Mouse (Mus musculus) lung, postnatal 36 days (tissue): ENCODE measurements around the gene Gm5269.

Experiments
- DNase-seq: peaks from one replicate; pipeline ENCODE4 v3.0.0; 2022; ENCODE audit warnings: mixed read lengths

The Gm5269 gene

DNA sequence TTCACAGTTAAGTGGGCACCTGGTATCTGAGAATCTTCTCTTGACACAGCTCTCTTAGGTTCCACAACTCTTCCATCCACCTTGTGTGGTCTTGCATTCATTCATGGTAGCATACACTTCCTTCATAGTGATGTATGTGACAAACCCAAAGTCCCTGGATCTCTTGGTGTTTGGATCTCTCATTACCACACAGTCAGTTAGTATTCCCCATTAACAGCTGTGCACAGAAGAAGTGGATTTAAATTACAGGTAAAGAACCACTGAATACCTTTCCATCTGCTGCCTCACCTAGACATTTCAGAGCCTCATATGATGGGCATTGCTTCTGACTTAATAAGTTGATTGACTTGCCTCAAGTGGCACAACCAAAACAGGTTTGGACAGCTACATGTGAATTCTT is at the start of gene Gm5269:
Gm5269 (minus strand) TSS at position 101 of the 400 bp plus-strand sequence.
- no peak for DNase-seq

DNA sequence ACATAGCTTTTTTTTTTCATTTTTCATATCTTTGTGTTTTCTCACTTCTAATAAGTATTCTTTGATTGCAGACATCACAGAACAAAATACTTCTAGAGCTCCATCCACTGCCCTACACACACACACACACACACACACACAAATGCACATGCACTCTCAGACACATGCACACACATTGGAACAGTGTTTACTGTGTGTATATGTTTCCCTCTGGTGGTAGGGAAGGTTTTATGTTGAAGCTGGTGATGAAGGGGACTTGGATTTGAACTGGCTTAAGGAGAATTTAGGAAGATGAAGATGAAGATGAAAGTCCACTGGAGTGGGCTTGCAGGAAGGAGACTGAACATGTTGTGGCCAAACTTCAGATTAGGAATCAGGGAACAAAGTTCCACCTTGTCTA is 41.1 kb upstream of the Gm5269 start:
- no peak for DNase-seq

DNA sequence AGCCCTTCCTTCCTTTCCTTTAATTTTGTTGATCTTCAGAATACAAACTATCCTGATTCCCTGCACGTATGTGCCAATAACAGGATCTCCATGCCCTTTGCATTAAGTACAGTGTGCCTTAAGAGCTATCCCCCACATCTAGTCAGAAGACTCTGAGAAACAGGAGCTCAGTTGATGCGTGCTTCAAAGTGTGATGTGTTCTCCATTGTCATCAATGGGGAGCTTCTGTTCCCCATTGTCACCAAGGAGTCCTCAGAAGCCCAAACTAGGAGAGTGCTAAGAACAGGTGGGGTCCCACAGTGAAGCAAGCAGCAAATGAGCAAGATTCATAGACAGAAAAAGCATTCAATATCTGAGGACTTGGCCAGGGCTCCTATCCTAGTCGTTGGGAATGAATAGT is 36.8 kb upstream of the Gm5269 start:
- DNase-seq: no peak

- DNase-seq: no peak
These were observed 36.3 kb upstream of the Gm5269 start, which contains the start of gene Slc40a1 for GRCm38 (mm10) chr1:45926393-45926763. TSS of gene Slc40a1 (minus strand) at chr1:45926523.

- DNase-seq: peak; percentile 82
These were observed 35.7 kb upstream of the Gm5269 start for GRCm38 (mm10) chr1:45925500-45926392.

- DNase-seq: no peak
These were observed 35.0 kb upstream of the Gm5269 start for GRCm38 (mm10) chr1:45925131-45925499.

GRCm38 (mm10) chr1:45924516-45924915 is 34.4 kb upstream of the Gm5269 start:
- DNase-seq: peak; percentile 11

- no peak for DNase-seq
These were observed 33.2 kb upstream of the Gm5269 start for GRCm38 (mm10) chr1:45923306-45923705.

GRCm38 (mm10) chr1:45920703-45921102 is 30.6 kb upstream of the Gm5269 start:
- DNase-seq: no peak

DNA sequence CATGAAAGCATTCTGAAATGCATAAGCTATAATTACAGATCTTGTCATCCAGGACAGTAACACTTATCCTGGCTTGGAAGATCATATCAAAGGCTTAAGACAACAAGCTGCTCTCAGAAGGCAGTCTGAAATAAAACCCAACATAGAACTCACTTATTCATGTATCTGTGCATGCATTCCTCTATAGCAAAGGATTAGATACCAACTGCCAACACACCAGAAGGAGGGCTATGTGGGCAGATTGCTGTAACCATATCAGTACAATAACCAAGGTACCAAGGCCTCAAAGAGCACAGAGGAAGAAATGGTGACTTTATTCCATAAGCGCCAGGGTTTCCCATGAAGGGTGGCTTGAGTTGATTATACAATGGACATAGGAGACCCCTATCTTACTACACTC is 29.7 kb upstream of the Gm5269 start:
- no peak for DNase-seq

DNA sequence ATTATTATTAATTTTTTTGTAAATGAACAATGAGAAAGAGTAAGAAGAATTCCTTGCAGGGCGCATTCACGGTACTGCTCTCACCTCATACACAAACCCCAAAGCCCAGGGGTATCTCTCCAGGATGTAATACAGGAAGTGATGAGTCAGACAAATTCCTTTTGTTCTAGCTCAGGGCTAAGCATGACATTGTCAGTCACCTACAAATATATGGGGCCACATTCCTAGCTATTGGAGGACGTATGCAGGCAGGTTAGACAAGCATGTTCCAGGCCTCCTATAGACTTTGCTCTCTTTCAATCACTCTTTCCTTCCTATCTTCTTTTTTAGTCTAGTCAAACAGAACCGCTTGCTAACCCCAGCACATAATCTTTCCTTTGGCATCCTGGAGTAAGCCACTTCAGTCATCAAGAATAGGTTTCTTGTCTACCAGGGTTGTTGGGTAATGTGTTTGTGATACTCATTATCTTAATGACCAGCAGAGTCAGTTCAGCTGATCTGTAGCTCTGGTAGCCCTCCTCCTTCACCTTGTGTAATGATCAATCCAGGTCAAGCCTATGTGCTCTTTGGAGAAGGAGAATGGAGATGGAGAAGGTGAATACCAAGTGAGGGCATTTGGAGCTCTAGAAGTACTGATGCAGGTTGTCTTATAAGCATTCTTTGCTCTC is 27.2 kb upstream of the Gm5269 start:
- no peak for DNase-seq

- DNase-seq: no peak
These were observed 26.1 kb upstream of the Gm5269 start for GRCm38 (mm10) chr1:45916174-45916573.

GRCm38 (mm10) chr1:45914236-45914635 is 24.2 kb upstream of the Gm5269 start:
- no peak for DNase-seq

DNA sequence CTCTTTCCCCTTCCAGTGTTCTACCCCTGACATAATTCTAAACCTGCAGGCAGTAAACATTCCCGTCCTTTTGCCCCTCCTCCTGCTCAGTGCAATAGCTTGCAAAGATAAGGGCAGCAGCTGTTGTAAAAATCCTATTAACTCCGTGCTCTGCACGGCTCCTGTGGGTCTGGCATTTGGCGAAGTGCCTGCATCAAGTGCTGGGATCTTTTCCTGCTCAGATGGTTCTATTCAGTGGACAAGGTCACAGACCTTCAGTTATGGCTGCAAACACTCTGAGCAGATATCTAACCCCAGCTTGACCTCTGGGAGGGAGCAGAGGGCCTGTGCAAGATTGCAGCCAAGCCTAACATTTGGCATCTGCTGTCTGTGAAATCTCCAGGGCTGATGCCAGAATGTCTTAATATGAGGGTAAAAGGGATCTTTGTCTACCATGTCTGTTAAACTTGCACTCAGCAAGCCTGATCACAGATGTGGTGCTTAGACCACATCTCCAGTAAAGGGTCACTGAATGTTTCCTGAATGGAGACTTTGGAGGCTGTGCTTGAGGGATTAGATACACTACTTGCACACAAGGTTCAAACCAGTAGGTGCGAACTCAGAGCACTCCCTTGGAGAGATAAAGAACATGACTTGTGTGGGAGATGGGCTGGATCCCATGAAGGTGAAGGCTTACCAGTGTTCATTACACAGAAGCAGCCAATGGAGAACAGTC is 15.2 kb upstream of the Gm5269 start:
- peak; percentile 58 for DNase-seq

GRCm38 (mm10) chr1:45904161-45904560 is 14.1 kb upstream of the Gm5269 start:
- no peak for DNase-seq

DNA sequence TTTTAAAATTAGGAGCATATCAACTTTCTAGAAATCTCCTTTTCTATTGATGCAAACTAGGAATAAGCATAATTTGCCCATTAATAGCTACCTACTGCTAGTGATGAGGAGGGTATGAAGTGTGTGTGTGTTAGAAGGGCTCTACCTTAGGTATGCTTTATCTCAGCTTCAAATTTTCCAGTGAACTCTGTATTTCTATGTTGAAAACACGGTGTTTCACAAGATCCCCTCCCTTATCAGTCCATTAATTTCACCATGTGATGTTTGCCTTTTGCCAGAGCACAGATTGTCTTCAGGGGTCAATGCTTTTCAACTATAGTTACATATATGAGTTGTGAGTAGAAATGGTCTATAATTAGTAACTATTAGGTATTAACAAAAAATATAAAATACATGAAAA is 8.0 kb upstream of the Gm5269 start:
- no peak for DNase-seq

DNA sequence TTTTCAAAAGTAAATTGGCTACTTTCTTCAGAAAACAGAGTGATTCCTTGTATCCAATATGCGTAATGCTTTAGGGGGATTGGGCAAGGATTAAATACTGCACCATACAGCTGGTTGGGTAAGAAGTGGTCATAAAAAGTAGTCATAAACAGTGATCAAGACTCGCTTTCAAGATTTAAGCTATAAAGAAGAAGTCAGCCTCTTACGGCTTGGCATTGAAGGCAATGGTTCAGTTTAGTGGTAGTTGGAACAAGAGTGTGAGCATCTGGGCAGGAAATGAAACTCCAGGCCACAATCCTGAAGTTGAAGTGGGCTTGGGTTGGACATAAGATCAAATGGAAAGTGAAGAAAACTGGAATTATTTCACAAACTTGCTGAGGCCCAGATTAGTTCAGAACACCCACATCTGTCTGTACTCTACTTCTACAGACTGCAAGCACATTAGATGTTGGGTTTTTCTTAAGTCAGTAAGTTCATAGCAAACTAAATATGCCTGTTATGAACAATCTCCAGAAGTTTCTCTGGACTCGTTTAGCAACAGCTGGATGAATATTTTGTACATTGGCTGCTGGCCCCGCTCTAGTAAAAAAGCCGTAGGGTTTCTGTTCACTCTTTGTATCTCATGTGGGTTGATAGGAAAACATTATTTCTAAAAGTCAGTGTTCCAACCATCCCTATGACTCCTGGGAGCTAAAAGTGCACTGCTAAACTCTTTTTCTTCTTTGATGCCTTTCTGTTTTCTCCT is 4.3 kb upstream of the Gm5269 start:
- DNase-seq: peak; percentile 3

GRCm38 (mm10) chr1:45891986-45892385 is 1.9 kb upstream of the Gm5269 start:
- DNase-seq: no peak

GRCm38 (mm10) chr1:45886800-45887199 is 3.3 kb downstream of the Gm5269 start:
- DNase-seq: no peak

GRCm38 (mm10) chr1:45883378-45883777 is 6.7 kb downstream of the Gm5269 start:
- no peak for DNase-seq

- DNase-seq: no peak
These were observed 8.0 kb downstream of the Gm5269 start for GRCm38 (mm10) chr1:45882076-45882475.

DNA sequence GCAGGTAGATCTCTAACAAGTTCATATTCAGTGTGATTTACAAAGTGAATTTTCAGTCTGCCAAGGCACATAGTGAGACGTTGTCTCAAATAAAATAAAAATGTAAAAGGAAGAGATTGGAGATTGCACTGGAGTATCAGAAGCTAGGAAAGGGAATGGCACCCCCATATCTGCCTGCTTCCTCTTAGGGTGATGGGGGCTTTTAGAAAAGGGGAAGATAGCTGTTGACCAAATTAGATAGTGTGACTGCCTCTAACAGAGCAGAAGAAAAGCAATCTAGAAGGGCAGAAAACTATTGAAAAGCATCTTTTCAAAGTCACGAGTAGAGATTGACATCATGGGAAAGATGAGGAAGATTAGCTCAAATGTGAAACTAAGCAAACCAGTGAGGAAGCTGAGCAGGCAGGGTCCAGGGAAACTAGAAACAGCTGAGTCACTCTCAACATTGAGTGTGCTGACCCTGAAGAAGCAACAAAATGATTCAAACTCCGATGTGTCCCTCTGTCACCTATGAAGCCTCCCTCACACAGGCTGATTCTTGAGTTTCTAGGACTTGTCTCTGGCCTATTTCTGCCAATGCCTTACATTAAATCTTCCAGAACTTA is 8.7 kb downstream of the Gm5269 start:
- no peak for DNase-seq
